Mouse (Mus musculus) forelimb bud, embryonic 11.5 days (tissue): ENCODE data around the gene Artn.

ENCODE experiments used
- DNase-seq: peaks from one replicate; pipeline ENCODE4 v3.0.0-alpha.2; 2012; ENCODE audit warnings: low read depth, low spot score

The Artn gene

DNA sequence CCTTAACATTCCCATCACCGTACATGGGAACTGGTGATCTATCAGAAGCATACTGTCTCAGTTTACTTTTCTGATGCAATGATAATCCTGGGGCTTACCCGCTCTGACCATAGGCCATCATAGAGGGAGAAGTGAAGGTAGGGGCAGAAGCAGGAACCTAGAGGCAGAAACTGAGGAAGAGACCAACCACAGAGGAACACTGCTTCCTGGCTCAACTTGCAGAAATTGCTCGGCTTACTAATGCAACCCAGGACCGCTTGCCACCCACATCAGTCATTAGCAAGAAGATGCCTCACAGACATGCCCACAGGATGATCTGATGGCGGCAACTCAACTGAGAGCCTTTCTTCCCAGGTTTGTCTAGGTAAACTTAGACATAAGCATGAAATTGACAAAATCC lies 10.8 kb downstream of the Artn start:
- DNase-seq, result no peak

- DNase-seq, result no peak
Measured at GRCm38 (mm10) chr4:117918261-117918660, 11.3 kb downstream of the Artn start.

GRCm38 (mm10) chr4:117917847-117918246 lies 11.7 kb downstream of the Artn start:
- DNase-seq, result no peak

DNA sequence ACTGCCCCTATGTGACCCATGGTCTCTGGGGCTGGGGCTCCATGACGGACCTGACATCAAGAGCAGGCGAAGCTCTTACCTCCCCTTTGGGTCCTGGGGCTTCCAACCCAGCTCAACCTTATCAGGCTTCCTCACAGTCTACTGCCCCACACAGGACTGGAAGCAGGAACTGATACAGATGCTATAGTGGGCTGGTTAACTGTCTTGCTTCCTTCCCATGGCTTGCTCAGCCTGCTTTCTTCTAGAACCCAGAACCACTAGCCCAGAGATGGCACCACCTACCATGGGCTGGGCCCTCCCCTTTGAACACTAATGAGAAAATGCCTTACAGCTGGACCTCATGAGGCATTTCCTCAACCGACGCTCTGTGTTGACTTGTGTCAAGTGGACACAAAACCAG lies 12.2 kb downstream of the Artn start:
- DNase-seq, result no peak

DNA sequence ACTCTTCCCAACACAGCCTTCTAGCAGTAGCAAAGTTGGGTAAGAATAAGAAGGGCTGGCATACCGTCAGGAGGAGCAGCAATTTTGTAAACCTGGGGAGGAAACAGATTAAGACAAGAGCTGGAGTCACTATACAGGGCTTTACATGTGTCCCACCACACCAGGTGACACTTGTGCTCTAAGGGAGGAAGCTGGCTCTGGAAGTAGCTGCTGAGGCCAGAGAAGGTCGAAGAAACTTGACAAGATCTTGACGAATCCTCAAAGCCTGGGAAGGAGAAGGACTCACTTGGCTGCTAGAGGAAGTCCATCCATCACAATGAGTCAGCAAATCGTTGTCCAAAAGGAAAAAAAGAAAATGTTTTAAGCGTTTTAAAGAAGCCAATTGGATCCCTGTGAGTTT lies 13.2 kb downstream of the Artn start:
- DNase-seq, result no peak

DNA sequence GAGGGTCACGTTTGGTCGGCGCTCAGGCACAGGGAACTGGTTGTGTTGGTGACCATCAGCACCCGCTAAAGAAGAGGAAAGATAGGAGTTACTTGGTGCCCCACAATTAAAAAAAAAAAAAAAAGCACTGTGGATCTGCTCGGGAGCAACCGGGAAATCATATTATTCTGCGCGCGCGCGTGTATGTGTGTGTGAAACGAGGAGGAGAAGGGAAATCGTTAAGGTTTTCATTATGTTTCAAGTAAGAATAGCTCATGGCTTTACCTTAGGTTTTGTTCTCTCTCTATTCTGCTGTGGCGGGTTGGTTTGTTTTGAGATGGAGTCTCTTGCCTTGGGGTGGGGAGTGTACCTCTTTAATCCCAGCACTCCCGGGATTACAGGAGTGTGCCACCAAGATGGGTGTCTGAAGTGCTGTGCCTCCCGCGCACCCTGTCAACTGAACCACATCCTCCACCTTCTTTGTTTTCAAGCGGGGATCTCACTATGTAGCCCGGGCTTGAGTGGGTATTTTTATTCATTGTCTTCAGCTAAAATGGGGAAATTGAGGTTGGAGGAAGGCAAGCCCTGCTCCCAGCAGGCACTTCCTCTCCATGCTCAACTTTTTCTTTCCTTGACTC lies 14.0 kb downstream of the Artn start:
- no peak for DNase-seq

DNA sequence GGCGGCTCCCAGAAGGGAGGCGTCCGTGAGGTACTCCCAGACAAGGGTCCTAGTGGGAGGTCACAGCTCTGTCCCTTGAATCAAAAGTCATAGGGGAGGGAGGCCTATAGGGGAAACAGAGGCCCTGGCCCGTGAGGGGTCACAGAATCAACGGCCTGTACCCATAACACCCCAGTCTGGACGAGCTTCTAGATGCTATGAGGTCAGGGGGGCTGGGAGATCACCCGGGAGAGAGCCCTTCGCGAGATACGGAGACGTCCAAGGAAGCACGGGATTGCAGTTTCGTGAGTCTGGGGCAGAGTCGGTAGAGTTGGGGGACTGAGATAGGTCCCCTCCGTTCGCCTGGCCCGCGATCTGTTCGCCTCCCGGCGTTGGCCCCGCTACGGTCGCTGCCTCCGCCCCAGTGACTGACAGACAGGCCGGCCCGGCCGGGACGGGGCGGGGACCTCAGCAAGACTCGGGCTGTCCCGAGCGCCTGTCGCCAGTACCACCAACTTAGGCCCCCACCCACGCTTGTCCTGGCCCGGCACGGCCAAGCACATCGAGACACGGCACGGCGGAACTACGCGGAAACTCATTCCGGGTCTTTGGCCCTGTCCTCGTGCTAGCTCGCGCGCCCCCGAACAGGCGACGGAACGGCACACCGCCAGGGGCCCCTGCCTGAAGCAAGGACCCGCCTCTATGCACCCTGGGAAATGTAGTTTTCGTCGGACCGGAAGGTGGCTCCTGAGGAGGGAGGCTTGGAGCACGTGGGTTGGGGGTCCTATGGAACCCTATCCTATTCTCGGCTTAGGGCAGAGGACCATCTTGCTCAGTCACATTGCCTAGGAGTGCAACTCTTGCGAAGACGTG lies 14.7 kb downstream of the Artn start, which contains the start of gene Ipo13:
Gene Ipo13, minus strand, starts transcription at position 409 of the 852 bp plus-strand sequence.
- peak; percentile 94 for DNase-seq

GRCm38 (mm10) chr4:117914031-117914430 lies 15.5 kb downstream of the Artn start:
- DNase-seq, result no peak

- DNase-seq, result no peak
Measured at GRCm38 (mm10) chr4:117913421-117913820, 16.1 kb downstream of the Artn start.

DNA sequence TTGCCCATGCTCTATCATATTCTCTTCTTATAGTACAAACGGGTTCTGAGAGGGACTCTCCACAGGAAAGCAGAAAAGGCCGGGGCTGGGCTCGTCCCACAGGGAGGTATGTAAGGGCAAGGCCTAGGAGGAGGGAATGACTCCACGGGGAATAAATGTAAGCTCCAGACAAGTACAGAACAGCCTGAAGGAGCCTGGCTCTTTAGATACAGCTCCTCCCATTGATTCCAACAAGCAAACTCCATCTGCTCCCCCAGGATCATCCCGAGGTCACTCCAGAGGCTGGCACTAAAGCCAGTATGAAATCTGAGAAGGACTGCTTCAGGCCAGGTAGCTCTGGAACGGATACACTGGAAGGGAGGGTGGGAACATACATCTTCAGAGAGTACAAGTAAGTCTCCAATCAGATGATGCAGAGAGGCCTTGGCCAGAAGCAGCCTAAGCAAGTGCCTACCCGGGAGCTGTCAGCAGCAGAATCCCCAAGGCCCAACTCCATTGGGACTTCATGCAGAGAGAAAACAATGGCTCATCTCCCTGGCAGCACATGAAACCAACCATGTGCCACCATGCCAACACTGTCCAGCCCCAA lies 16.8 kb downstream of the Artn start:
- DNase-seq, result no peak

- DNase-seq, result no peak
Measured at GRCm38 (mm10) chr4:117912131-117912561, 17.4 kb downstream of the Artn start.

DNA sequence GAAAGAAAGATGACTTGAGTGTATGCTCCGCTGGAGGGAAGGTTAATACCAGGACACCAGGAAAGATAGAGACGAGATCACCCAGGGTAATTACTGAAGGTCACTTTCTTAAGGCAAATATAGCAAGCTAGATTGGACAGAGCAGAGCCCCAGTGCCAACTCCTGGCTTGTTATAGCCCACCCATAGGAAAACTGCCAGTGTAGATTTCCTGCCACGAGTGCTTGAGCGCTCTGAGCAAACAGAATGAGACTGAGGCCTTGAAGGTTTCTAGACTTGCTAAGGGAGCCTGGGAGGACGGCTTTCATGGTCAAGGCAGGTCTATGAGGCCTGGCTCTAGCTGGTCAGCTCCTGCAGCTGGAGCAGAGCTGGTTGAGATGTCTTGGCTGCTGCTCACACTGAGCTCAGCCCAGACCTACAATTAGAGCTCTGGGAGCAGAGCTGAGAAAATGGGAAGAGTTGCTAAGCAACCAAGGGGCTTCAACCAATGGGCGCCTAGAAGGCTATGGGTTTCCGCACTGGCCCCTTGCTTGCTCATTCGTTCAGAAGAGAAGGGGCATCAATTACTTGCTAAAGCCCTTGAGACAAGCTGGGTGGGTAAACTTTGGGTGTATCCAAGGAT lies 20.6 kb downstream of the Artn start:
- DNase-seq, result no peak

DNA sequence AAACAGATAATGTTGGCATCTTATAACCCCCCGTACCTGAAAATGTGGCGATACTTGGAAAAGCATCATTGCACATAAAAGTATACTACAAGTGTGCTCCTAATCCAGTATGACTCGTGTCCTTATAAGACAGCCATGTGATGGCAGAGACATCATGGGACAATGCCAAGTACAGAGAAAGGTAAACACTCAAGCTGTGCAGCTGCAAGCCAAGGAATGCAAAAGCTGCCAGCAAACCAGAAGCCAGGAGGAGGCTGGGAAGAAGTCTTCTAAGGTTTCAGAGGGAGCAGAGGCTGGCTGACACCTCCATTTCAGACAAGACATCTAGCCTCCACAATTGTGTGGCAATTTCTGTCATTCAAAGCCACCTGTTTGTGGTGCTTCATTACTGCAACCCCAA lies 23.4 kb downstream of the Artn start:
- no peak for DNase-seq

DNA sequence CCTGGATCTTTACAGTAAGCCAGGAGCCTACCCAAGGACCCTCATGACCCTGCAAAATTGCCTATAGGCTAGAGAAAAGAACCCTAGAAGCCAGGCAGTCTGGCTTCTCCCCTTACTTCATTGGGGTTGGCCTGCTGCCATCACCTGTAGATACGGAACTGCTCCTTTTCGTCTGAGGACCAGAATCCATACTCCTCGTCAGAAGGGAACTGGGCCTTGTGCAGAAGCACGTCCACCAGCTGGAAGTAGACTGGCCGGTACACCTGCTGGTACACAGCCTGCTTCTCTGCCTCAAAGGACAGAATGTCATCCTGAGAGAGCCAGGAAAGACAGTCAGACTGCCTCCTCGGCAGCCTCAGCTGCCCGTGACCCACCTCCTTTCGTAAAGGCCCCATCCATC lies 24.8 kb downstream of the Artn start:
- no peak for DNase-seq

DNA sequence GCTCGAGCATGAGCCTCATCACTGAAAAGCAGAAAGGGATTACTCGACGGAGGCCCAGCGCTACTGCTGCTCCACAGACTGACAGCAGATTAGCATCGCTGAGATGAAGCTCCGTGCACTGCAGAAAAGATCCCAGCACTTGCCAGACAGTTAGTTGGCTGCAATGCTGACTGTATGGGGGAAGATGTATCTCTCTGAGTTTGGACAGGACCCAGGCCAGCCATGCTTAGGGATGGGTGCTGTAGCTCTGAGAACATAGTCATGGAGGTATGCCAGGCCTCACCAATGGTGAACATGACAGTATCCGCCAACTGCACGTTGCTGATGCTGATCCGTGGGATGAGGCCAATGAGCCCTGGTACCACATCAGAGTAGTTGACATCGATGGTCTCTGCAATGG lies 25.5 kb downstream of the Artn start:
- DNase-seq, result no peak

GRCm38 (mm10) chr4:117898111-117898510 lies 31.5 kb downstream of the Artn start:
- no peak for DNase-seq

GRCm38 (mm10) chr4:117896031-117896430 lies 33.5 kb downstream of the Artn start:
- DNase-seq, result no peak

DNA sequence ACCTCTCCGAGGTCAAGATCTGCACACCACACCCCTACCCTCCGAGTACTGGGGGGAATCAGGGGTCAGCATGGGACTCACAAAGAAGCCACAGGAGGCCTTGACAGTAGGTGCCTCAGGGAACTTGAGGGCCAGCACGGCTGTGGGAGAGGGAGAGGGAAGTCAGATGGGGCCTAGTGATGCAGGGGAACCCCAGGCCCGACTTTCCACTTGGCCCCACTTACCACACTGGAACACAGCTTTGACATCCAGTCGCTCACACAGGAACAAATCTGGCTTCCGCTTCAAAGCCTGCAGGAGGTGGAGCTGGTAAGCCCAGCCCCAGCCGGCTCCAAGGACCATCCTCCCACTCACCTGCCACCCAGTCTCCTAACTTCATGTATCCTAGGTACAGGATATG lies 34.2 kb downstream of the Artn start:
- DNase-seq, result no peak

DNA sequence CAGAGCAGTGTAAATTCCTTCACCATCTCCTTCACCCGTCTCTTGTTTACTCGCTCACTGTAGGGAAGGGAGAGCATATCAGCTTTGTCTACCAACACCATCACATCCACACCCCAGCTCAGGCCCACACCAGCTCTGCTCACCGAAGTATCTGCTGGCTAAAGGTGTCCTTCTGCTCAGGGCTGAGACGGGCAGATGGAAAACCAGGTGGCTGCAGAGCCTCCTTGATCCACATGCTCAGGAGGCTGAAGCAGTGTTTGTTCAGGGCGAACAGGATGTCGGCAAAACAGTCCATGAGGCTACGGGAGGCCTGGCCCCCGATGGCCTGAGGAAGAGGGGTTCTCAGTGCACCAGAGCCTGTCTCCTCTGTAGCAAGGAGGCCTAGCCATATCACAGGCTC lies 35.0 kb downstream of the Artn start:
- DNase-seq, result no peak

DNA sequence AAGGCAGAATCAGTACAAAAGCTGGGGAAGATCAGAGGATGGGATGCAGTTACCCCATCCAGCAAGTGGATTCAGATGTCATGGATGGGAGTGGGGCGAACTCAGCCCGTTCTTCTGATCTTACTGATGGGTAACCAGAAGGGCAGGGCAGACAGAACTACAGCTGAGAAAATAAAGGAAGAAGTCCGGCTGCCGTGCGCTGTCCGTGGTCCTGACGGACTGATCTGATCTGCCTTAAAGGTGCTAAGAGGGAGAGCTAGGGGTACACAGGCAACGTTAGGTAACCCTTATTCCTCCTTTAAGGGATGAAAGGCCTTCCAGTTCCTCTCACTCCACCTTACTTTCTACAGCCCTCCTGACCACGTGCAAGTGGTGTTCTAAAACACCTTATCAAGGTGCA lies 36.2 kb downstream of the Artn start:
- no peak for DNase-seq

GRCm38 (mm10) chr4:117891738-117892161 lies 37.8 kb downstream of the Artn start, which contains the start of gene Dph2:
Dph2 (minus strand) TSS chr4:117892032.
- DNase-seq, result peak; percentile 90

GRCm38 (mm10) chr4:117890750-117891149 lies 38.8 kb downstream of the Artn start:
- no peak for DNase-seq
